Mouse (Mus musculus) limb, embryonic 14.5 days (tissue): ENCODE results near the gene Dnase2b. TPM values are rescaled to one million over a fixed set of nuclear protein-coding genes. Genes with fewer than 3 reads are reported as not detected.

ENCODE experiments used
- ATAC-seq: fragments of 200-750 bp; cut with Nextera tagmentation; 2 replicates; pipeline ENCODE4 v1.8.0; 2017; ENCODE audit warnings: low read depth, moderate number of reproducible peaks, moderate TSS enrichment; ENCODE audit not compliant: low FRiP score
- DNase-seq: peaks from one replicate; pipeline ENCODE4 v3.0.0-alpha.2; 2015; ENCODE audit warnings: low spot score
- H3K27ac ChIP-seq: fragments of 300-500 bp; sonication (generic); replicated peaks from 2 replicates; pipeline ENCODE4 v1.5.1; 2014; ENCODE audit warnings: low read depth, mild to moderate bottlenecking, low read length, moderate library complexity, mixed read lengths
- H3K27me3 ChIP-seq: fragments of 300-500 bp; sonication (generic); 2 replicates; pipeline ENCODE4 v1.6.1; 2014; ENCODE audit warnings: low read length, mixed read lengths; ENCODE audit not compliant: control insufficient read depth, insufficient read depth
- H3K36me3 ChIP-seq: fragments of 300-500 bp; sonication (generic); 2 replicates; pipeline ENCODE4 v1.6.1; 2014; ENCODE audit warnings: mild to moderate bottlenecking, low read length, moderate library complexity, mixed read lengths; ENCODE audit not compliant: control insufficient read depth, insufficient read depth
- H3K4me1 ChIP-seq: fragments of 300-500 bp; sonication (generic); 2 replicates; pipeline ENCODE4 v1.6.1; 2014; ENCODE audit warnings: antibody characterized with exemption, low read length, mixed read lengths; ENCODE audit not compliant: control insufficient read depth, insufficient read depth
- H3K4me2 ChIP-seq: fragments of 300-500 bp; sonication (generic); replicated peaks from 2 replicates; pipeline ENCODE4 v1.6.1; 2014; ENCODE audit warnings: low read depth, mild to moderate bottlenecking, low read length, moderate library complexity; ENCODE audit not compliant: severe bottlenecking
- H3K4me3 ChIP-seq: fragments of 300-500 bp; sonication (generic); replicated peaks from 2 replicates; pipeline ENCODE4 v1.5.1; 2014; ENCODE audit warnings: low read length
- H3K9ac ChIP-seq: fragments of 300-500 bp; sonication (generic); 2 replicates; pipeline ENCODE4 v1.6.1; 2014; ENCODE audit warnings: mild to moderate bottlenecking, low read depth, low read length, moderate library complexity; ENCODE audit not compliant: severe bottlenecking
- H3K9me3 ChIP-seq: fragments of 300-500 bp; sonication (generic); 2 replicates; pipeline ENCODE4 v1.6.1; 2016; ENCODE audit warnings: low read length; ENCODE audit not compliant: control insufficient read depth
- POLR2A ChIP-seq: fragments of 200-500 bp; IDR thresholded peaks from 2 replicates; pipeline ENCODE4 v1.8.0; 2012; ENCODE audit warnings: inconsistent platforms, mild to moderate bottlenecking, moderate library complexity, borderline replicate concordance; ENCODE audit not compliant: insufficient read depth, insufficient read length; ENCODE audit errors: extremely low read depth
- WGBS: fragments of 180-500 bp; shearing (Covaris S2); extraction: QIAGEN DNeasy Blood & Tissue Kit; methylation state at CpG from one replicate; pipeline ENCODE4 v1.1.7; 2014; 5-methylcytosine and 5-hydroxymethylcytosine counted together
- polyA plus RNA-seq, 2 experiments: library from polyadenylated mRNA; depleted of rRNA in 1 of 2; stranded (reverse) in 1 of 2; unstranded in 1 of 2; fragments of >200 nt; fragmentation: Nextera tagmentation in 1 of 2; extraction: Ambion mirVana in 1 of 2; gene quantifications; 2 replicates each; pipeline versions ENCODE4 v1.2.1 to v1.2.3; 2012 to 2014

Dnase2b gene
- polyA plus RNA-seq, 2 experiments, result 0.05 TPM; not detected in 1

DNA sequence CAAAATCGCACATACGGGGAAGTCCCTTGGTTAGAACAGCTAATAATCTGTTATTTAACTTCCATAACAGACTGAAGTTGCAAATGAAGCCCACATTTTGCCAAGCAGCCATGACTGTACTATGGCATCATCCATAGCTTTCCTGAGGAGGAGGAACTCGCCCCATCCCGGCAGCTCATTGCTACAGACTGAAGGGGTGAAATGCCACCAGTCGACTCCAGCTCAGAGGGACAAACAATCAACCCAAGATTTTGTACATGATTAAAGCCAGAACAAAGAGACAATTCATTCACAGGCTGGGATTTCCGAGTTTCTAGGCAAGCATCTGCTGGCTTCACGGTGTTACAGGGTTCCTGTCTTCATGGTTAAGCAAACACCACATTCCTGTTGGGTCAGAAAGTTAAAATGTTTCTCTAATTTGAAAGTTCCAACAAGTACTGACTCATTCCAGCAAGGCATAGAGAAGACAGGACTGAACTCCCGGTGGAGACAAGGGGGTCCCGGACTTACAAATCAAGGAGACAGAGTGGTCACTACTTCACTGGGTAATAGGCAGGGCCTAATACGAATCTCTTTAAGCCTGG, 34.0 kb upstream of the Dnase2b start:
- no peak overlapping the region for H3K4me2 ChIP-seq
- no peak overlapping the region for H3K4me3 ChIP-seq
- H3K9ac ChIP-seq, result no peak overlapping the region
- WGBS, result 77% methylated on average over 10 of the region's 10 CpGs
- H3K27me3 ChIP-seq, result no peaks in the 10 kb centered on the region
- ATAC-seq (no peak), DNase-seq (no peak)
- H3K9me3 ChIP-seq, result no peaks in the 10 kb centered on the region
- TF ChIP-seq POLR2A, result no peak
- H3K36me3 ChIP-seq, result no peaks in the 10 kb centered on the region
- no peak overlapping the region for H3K27ac ChIP-seq
- no peaks in the 10 kb centered on the region for H3K4me1 ChIP-seq

DNA sequence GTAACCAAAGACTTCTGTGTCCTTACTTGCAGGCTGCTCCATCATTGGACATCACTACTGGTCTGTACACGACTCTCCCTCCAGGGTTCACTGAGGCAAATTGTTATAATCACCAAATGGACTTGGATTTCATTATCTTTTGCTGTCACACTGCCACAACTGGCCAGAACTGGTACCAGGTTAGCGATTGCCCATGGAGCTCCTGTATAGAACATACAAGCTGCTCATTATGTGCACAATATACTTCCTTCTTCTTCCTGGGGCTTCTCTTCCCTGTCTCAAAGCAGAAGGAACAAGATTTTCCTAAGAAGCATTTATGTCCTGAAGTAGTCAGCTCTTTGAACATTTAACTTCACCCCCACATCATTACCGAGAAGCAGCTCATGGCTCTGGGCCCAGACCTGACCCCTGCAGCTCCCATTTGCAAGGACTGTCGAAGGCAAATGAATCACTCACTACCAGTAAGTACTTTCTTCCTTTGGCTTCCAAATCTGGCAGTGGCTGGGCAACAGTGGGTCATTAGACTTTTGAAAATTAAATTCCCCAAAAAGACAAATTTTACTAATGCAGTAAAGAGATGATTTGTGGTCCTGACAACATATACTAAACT, 26.5 kb upstream of the Dnase2b start:
- no peak overlapping the region for H3K4me3 ChIP-seq
- H3K27me3 ChIP-seq, result no peaks in the 10 kb centered on the region
- H3K4me2 ChIP-seq, result no peak overlapping the region
- 41% methylated on average over 4 of the region's 4 CpGs for whole genome bisulfite sequencing
- H3K9me3 ChIP-seq, result no peaks in the 10 kb centered on the region
- DNase-seq (no peak), ATAC-seq (no peak)
- no peak overlapping the region for H3K9ac ChIP-seq
- no peak for TF ChIP-seq POLR2A
- H3K27ac ChIP-seq, result no peak overlapping the region
- no peaks in the 10 kb centered on the region for H3K4me1 ChIP-seq
- no peaks in the 10 kb centered on the region for H3K36me3 ChIP-seq

DNA sequence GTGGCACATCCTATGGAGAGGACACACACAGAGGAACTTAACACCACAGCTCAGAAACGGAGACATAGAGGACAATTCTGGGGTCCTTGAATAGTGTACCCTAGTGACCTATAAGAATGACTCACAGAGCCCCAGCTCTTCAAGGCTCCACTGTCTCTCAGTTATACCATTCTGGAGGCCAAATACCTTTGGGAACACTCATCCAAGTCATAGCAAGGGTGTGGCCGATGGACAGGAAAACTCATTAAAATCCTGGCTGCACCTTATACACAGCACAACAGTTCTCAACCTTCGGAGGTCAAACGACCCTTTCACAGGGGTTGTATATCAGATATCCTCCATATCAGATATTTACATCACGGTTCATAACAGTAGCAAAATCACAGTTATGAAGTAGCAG, 17.1 kb upstream of the Dnase2b start:
- no peaks in the 10 kb centered on the region for H3K9me3 ChIP-seq
- no peak overlapping the region for H3K4me2 ChIP-seq
- H3K27ac ChIP-seq, result no peak overlapping the region
- 85% methylated on average over 5 of the region's 5 CpGs for WGBS
- H3K4me1 ChIP-seq, result no peaks in the 10 kb centered on the region
- H3K9ac ChIP-seq, result no peak overlapping the region
- no peak for TF ChIP-seq POLR2A
- no peak for DNase-seq
- H3K27me3 ChIP-seq, result no peaks in the 10 kb centered on the region
- no peak for ATAC-seq
- no peaks in the 10 kb centered on the region for H3K36me3 ChIP-seq
- H3K4me3 ChIP-seq, result no peak overlapping the region

DNA sequence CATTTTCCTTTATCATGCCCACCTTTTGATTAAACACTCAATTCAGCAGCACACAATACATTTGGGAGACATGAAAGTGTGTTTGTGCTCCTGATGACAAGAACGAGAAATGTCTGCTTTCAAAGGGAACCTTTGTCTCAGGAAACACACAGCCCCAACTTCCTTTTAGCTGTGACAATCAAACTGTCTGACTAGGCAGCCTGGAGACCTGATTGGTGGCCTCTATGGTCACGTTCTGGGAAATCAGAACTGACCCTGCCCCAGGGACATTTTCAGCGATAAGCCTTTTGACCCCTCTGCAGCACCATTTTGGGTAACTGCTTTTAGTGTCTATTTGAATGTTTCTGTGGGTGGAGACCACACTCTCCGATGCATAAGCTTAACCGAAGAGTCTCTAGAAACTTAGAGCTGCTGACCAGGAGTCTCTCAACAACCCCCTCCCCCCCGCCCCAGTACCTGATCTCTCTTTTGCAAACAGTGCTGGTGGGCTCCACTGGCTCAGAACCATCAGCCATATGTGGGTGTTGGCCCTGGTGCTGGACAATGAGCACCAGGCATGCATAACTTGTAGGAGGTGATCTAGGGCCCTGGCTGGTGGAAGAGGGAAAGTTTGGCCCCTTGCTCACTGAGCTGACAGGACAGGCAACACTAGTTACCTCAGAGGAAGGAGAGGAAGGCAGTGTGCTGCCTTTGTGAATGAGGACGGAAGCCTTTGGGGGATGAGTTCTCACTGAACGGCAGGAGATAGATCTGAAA, 13.0 kb upstream of the Dnase2b start:
- Histone ChIP-seq H3K4me2 (no peak overlapping the region), H3K9ac (no peak overlapping the region), H3K4me1 (no peaks in the 10 kb centered on the region), H3K4me3 (no peak overlapping the region), H3K27me3 (no peaks in the 10 kb centered on the region), H3K9me3 (no peaks in the 10 kb centered on the region), H3K27ac (no peak overlapping the region), H3K36me3 (no peaks in the 10 kb centered on the region)
- no peak for TF ChIP-seq POLR2A
- 82% methylated on average over 8 of the region's 8 CpGs for WGBS
- DNase-seq (no peak), ATAC-seq (no peak)

DNA sequence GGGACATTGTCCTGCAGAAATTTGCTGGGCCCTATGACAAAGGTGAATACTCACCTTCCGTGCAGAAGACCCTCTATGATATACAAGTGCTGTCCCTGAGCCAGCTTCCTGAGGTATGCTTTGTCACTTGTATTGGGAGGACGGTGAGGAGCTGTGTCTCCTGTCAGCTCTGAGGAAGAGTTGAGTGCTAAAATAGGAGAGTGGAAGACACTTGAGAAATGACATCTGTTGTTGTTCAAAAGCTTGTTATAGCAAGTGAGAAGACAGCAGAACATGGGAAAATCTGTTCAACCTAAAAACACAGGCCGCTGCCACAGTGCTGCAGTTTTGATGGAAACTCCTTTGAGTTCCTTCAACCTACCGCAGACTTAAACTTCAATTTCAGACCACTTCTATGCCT, 10.4 kb upstream of the Dnase2b start:
- Histone ChIP-seq H3K4me2 (no peak overlapping the region), H3K4me3 (no peak overlapping the region), H3K9ac (no peak overlapping the region), H3K27ac (no peak overlapping the region), H3K4me1 (no peaks in the 10 kb centered on the region), H3K9me3 (no peaks in the 10 kb centered on the region), H3K27me3 (no peaks in the 10 kb centered on the region), H3K36me3 (no peaks in the 10 kb centered on the region)
- TF ChIP-seq POLR2A, result no peak
- ATAC-seq (no peak), DNase-seq (no peak)
- 94% methylated on average over 4 of the region's 4 CpGs for WGBS
